22 mouse cellular contexts compared by ENCODE assay signal in the genomic region with DNA sequence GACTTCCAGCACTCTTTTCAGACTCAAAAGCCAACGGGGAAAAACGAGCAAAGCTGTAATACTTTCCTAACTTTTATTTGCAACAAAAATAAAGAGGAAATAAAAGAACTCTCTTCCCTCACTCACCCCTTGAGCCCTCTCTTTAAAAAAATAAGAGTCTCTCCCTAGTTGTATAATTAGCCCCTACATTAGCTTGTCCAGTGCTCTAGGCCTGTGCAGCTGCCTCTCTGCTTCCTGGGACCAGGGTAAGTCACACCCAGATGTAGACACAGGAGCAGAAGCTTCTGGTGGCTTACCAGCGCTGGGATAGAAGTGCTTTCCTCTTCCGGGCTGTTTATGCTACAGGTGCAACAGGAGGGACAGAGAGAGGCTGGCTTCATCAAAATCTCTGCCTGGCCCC.
"Had no signal": no experiment of that assay in that cellular context is flagged by ENCODE, and none has a peak within 500 bp of the region (broad histone marks: within the 10 kb centered on the region; RNA-seq: fewer than 3 reads in every experiment).

No protein-coding gene starts in this region.

- H3K9me3 ChIP-seq: heart, embryonic 13.5 days; heart, embryonic 15.5 days; hindbrain, embryonic 13.5 days; hindbrain, embryonic 15.5 days; intestine, embryonic 15.5 days; limb, embryonic 13.5 days; limb, embryonic 15.5 days had no signal

- ATAC-seq: inflammation-experienced regulatory T-cells, adult 6 months; intestine, embryonic 15.5 days; intestine, postnatal 0 days had no signal

- H3K27me3 ChIP-seq: heart, embryonic 13.5 days; heart, embryonic 15.5 days; hindbrain, embryonic 13.5 days; hindbrain, embryonic 15.5 days; intestine, embryonic 15.5 days; limb, embryonic 15.5 days had no signal

- H3K27ac ChIP-seq: gastrocnemius, adult 2 months; heart, adult 2 months; heart, embryonic 13.5 days; heart, embryonic 15.5 days; hindbrain, embryonic 13.5 days; hindbrain, embryonic 15.5 days; intestine, embryonic 15.5 days; layer of hippocampus, adult 2 months; limb, embryonic 13.5 days; limb, embryonic 15.5 days had no signal

- H3K9ac ChIP-seq: heart, embryonic 13.5 days; heart, embryonic 15.5 days; hindbrain, embryonic 13.5 days; hindbrain, embryonic 15.5 days; intestine, embryonic 15.5 days; limb, embryonic 13.5 days; limb, embryonic 15.5 days had no signal

- H3K4me1 ChIP-seq: hindbrain, embryonic 13.5 days; hindbrain, embryonic 15.5 days; intestine, embryonic 15.5 days had no signal

- DNase-seq: gastrocnemius, adult 2 months; gastrocnemius, postnatal 10 days; gastrocnemius, postnatal 25 days; heart, adult 2 months; heart, postnatal 4 days; kidney, adult 18-20 months; kidney, adult 8-10 months; kidney, postnatal 10 days; kidney, postnatal 4 days; layer of hippocampus, postnatal 36 days; left cerebral cortex, postnatal 4 days had no signal

- H3K4me3 ChIP-seq: gastrocnemius, adult 2 months; heart, adult 2 months; heart, embryonic 13.5 days; heart, embryonic 15.5 days; hindbrain, embryonic 13.5 days; hindbrain, embryonic 15.5 days; intestine, embryonic 15.5 days; layer of hippocampus, adult 2 months; limb, embryonic 13.5 days; limb, embryonic 15.5 days had no signal

- H3K4me2 ChIP-seq: heart, embryonic 11.5 days; heart, embryonic 13.5 days; heart, embryonic 15.5 days; hindbrain, embryonic 13.5 days; hindbrain, embryonic 15.5 days; intestine, embryonic 15.5 days; limb, embryonic 13.5 days; limb, embryonic 15.5 days had no signal

- H3K36me3 ChIP-seq: heart, embryonic 13.5 days; heart, embryonic 15.5 days; hindbrain, embryonic 13.5 days; hindbrain, embryonic 15.5 days; intestine, embryonic 15.5 days; limb, embryonic 13.5 days; limb, embryonic 15.5 days had no signal
